Mouse (Mus musculus) lung, postnatal 0 days (tissue): ENCODE results near the gene Gm5294.

ENCODE experiments used
- CTCF ChIP-seq: IDR thresholded peaks from 2 replicates; pipeline ENCODE4 v1.5.1; 2016; ENCODE audit warnings: antibody characterized with exemption, mild to moderate bottlenecking
- EP300 ChIP-seq: IDR thresholded peaks from 2 replicates; pipeline ENCODE4 v1.6.1; 2016; ENCODE audit warnings: antibody characterized with exemption, mild to moderate bottlenecking, control low read depth

- no peak for TF ChIP-seq CTCF
- no peak for TF ChIP-seq EP300
Observed at GRCm38 (mm10) chr5:138787648-138788047, 32.2 kb upstream of the Gm5294 start.
